Mouse (Mus musculus): ENCODE data around the gene Enho.

Enho gene

DNA sequence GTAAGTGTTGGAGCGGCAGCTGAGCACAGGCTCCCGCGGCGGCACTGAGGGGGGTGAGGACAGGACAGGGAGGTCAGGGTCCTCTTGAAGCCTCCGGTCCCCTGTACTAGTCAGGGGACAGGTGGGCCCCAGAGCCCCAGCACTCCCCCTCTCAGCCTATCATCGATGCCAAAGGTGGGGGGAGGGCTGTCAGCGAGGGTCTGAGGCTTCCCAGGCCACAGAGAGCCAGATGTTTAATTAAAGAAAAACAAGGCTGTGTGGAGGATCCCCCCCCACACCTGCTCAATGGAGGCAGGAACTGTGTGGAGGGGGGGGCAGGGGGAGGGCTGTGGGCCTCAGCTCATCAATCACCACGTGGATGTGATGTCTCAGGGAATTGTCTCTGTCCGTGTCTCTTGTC is 23.5 kb upstream of the Enho start:
- DNase-seq (ENCODE audit: low spot score), result no peak

- no peak for DNase-seq (ENCODE audit: low spot score)
Observed at GRCm38 (mm10) chr4:41662723-41663122, 22.6 kb upstream of the Enho start.

- DNase-seq (ENCODE audit: low spot score), result no peak
Observed at GRCm38 (mm10) chr4:41660851-41661430, 20.8 kb upstream of the Enho start.

- no peak for DNase-seq (ENCODE audit: low spot score)
Observed at GRCm38 (mm10) chr4:41659556-41659955, 19.4 kb upstream of the Enho start.

DNA sequence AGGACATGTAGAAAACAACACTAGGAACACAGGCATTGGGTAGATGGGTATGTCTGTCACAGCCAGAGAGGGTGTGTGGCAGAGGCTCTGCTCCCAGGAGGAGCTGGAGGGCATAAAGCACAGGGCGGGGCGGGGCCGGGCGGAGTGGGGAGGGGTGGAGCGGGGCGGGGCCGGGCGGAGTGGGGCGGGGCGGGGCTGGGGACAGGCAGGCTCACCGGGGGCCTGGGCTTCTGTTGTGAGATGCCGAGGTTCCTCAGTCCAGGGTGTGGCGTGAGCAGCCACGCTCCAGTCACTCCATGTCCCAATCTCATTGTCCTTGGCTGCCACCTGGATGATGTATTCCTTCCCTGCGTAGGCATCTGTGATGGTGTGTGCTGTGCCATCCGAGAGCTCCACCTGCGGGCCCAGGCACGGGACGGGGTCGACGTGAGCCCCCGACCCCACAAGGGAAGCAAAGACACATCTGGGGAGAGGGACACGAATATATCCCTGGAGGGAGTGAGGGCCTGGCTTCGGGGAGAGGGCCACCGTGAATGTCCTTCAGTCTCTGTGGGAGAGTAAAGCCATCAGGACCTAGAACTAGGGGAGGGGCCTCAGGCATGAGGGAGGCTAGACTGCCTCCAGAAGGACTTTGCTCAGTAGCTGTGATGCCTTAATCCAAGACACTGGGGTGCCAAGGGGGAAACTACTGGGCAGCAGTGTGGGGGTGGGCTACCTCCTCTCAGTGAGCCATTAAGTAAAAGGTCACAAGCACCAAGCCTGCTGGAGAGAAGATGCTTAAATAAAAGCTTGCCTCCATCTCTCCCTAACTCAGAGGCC is 18.7 kb upstream of the Enho start:
- no peak for DNase-seq (ENCODE audit: low spot score)

- no peak for DNase-seq (ENCODE audit: low spot score)
Observed at GRCm38 (mm10) chr4:41655525-41655924, 15.4 kb upstream of the Enho start.

GRCm38 (mm10) chr4:41654217-41654616 is 14.1 kb upstream of the Enho start:
- no peak for DNase-seq (ENCODE audit: low spot score)

GRCm38 (mm10) chr4:41653730-41654129 is 13.6 kb upstream of the Enho start:
- DNase-seq (ENCODE audit: low spot score), result no peak

DNA sequence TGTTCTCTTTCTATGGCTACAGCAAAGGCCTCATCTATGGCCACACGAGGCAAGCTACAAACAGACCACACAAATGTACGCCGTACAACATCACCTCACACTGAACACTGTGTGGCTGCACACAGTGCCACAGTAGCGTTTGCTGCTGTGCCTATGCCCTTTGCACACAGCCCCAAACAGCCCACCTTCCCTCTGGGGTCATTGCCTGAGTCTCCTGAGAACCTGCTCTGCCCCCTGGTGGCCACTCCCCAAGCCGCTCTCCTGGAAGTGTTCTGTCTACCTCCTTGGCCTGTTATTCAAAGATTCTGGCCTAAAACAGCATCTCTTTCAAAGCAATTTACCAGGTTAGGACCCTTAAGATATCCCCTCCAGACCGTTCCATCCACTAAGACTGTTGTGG is 13.2 kb upstream of the Enho start:
- peak; percentile 56 for DNase-seq (ENCODE audit: low spot score)

DNA sequence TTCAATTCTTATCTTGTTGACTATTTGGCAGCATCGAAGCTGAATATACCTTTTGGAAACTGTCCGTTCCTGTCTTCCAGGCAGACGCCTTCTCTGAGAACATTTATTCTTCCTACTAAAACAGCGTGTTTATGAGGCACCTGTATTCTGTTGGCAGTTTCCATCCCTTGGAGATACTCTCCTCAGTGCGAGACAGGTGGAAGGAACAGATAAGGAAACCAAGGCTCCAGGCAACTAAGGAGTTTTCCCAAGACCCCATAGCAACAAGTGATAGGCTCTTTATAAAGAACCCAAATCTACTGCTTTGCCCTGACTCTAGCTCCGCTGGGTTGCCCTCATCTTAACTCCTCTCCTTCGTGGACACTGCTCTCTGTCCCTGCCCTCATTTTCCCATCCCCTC is 8.5 kb upstream of the Enho start:
- no peak for DNase-seq (ENCODE audit: low spot score)

DNA sequence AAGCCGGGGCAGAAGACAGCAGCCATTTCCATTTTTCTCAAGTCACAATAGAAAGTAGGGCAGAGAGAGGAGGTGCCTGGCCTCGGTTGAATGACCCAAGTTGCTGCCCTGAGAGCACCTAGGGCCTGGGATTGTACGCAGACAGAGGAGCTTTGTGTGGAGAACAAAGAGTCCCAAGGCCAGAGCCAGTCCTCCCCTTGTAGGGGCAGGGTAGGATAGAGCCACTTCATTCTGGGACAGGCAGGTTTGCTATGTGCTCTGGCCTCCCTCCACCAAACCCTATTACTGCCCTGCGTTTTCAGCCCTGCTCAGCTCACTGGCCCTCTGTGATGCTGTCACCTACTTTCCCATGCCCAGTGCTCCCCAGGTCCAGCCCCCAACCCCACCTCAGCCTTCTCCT is 8.0 kb upstream of the Enho start:
- no peak for DNase-seq (ENCODE audit: low spot score)

DNA sequence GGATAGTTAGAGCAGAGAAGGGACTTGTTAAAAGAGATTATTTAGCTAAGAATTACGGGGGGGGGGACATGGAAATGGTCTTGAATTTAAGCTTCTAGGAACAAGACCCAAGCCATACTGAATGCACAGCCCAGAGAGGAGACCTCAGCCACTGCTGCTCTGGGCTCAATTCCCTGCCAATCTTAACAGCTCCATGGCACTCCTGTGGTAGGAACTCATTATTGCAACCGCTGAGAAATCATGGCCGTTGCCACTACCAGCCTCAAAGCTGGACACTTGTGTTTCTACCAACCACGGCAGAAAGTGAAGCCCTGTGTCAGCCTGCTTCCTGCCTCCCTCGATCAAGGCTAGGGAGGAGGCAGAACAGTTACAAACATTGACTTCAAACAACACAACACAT is 5.4 kb upstream of the Enho start:
- no peak for DNase-seq (ENCODE audit: low spot score)

GRCm38 (mm10) chr4:41641199-41641822 is 1.2 kb upstream of the Enho start:
- no peak for DNase-seq (ENCODE audit: low spot score)

- DNase-seq (ENCODE audit: low spot score), result no peak
Observed at GRCm38 (mm10) chr4:41639214-41639841, 796 bp downstream of the Enho start.

DNA sequence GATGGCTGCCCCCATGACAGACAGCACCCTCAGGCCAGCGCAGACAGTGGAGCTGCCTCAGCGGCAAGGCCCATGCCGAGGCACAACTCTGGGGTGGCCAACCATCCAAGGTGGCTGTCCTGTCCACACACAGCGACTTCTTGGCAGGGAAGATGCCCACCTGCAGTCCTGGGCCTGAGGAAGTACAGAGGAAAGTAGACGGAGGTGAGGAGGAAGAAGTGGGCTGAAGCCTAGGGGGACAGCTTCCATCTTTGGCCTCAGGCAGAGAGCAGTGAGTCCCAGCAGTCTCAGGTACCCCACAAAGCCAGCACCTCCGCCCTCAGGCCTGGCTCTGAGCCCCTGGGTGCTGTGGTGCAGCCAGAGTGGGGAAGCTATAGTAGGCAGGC is 1.3 kb downstream of the Enho start:
- DNase-seq (ENCODE audit: low spot score), result no peak

- DNase-seq (ENCODE audit: low spot score), result no peak
Observed at GRCm38 (mm10) chr4:41638186-41638731, 1.9 kb downstream of the Enho start.

- DNase-seq (ENCODE audit: low spot score), result no peak
Observed at GRCm38 (mm10) chr4:41636882-41637635, 3.1 kb downstream of the Enho start.

- DNase-seq (ENCODE audit: low spot score), result no peak
Observed at GRCm38 (mm10) chr4:41636366-41636765, 3.8 kb downstream of the Enho start.

GRCm38 (mm10) chr4:41635906-41636305 is 4.2 kb downstream of the Enho start:
- no peak for DNase-seq (ENCODE audit: low spot score)

GRCm38 (mm10) chr4:41635224-41635623 is 4.9 kb downstream of the Enho start:
- DNase-seq (ENCODE audit: low spot score), result no peak

DNA sequence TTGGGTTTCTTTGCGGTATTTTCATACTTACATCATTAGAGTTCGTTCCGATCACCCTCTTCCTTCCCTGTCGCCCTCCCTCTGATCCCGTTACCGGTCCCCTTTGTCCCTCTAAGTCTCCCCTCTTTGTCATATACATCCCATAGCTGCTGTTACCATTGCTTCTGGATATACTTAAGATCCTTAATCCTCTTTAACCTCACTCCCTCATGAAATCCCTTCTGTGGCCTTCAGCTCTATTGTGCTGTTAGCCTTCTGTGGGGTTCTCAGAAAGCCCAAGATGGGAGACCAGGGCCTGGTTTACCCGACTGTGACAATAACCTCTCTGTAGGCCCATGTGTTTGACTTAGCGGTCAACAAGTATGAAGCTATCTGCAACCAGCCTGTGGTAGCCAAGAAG is 5.5 kb downstream of the Enho start:
- no peak for DNase-seq (ENCODE audit: low spot score)

DNA sequence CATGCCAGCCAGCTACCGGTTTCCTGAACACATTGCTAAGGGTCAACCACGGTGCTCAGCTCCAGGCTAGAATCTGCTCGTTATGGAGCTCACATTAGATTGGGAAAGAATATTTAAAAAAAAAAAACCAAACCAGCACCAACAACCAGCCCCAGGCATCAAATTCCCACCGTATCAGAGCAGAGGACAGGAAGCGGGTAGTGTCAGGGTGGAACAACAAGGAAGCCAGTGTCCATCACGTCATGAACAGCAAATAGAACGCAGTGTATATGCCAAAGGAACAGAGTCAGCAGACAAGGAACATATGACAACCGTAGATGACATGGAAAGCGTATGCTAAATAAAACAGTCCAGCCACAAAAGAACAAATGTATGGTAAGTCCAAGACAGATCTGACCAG is 7.1 kb downstream of the Enho start:
- no peak for DNase-seq (ENCODE audit: low spot score)

All from left cerebral cortex, adult 11 months (tissue).